Mouse (Mus musculus) spleen, adult 2 months (tissue): ENCODE measurements around the gene Brca1. TPM values are rescaled to one million over a fixed set of nuclear protein-coding genes. Genes with fewer than 3 reads are reported as not detected.

ENCODE experiments used
- DNase-seq, 2 experiments: peaks; one replicate each; pipeline versions ENCODE4 v3.0.0 to v3.0.0-alpha.2; 2012 to 2021; ENCODE audit warnings: low spot score in 2 of 2, low read depth in 1 of 2
- H3K27ac ChIP-seq: fragments of 200-500 bp; 2 replicates; pipeline ENCODE4 v1.5.1; 2012; ENCODE audit warnings: low read length, inconsistent platforms; ENCODE audit not compliant: insufficient read depth
- H3K27me3 ChIP-seq: fragments of 200-500 bp; 2 replicates; pipeline ENCODE4 v1.6.1; 2012; ENCODE audit warnings: mild to moderate bottlenecking, moderate library complexity, low read length, inconsistent platforms; ENCODE audit not compliant: control insufficient read depth, insufficient read depth
- H3K36me3 ChIP-seq: fragments of 200-500 bp; 2 replicates; pipeline ENCODE4 v1.6.1; 2012; ENCODE audit warnings: mild to moderate bottlenecking, low read length, inconsistent platforms; ENCODE audit not compliant: control insufficient read depth, insufficient read depth
- H3K4me1 ChIP-seq: fragments of 200-500 bp; 2 replicates; pipeline ENCODE4 v1.6.1; 2011; ENCODE audit warnings: inconsistent platforms; ENCODE audit not compliant: control insufficient read depth, insufficient read depth, insufficient read length
- H3K4me3 ChIP-seq: fragments of 200-500 bp; 2 replicates; pipeline ENCODE4 v1.5.1; 2011; ENCODE audit warnings: mild to moderate bottlenecking, inconsistent platforms; ENCODE audit not compliant: insufficient read depth, insufficient read length; ENCODE audit errors: extremely low read depth
- CTCF ChIP-seq: fragments of 200-500 bp; IDR thresholded peaks from 2 replicates; pipeline ENCODE4 v1.5.1; 2011; ENCODE audit warnings: mild to moderate bottlenecking, inconsistent platforms; ENCODE audit not compliant: insufficient read depth, insufficient read length, insufficient replicate concordance; ENCODE audit errors: extremely low read depth
- POLR2A ChIP-seq: fragments of 200-500 bp; IDR thresholded peaks from 2 replicates; pipeline ENCODE4 v1.6.1; 2011; ENCODE audit warnings: low read depth, low read length, inconsistent platforms
- WGBS: fragments of 180-500 bp; shearing (Covaris S2); methylation state at CpG from one replicate; pipeline ENCODE4 v1.1.7; 2018; 5-methylcytosine and 5-hydroxymethylcytosine counted together
- polyA plus RNA-seq: library from polyadenylated mRNA; depleted of rRNA; stranded (reverse); fragments of >200 nt; gene quantifications from 2 replicates; pipeline ENCODE4 v1.2.3, GENCODE M21; 2012; rRNA removed

Brca1 gene
- polyA plus RNA-seq = 1.2 and 1.5 TPM in 2 replicates

GRCm38 (mm10) chr11:101551751-101552475 lies at the start of gene Brca1, which contains the start of gene Nbr1:
Brca1 (minus strand) TSS chr11:101551955.
Nbr1 (plus strand) TSS chr11:101552149.
- Histone ChIP-seq H3K27ac (peak within 1 kb of the TSS; percentile 99), H3K4me1 (no peaks in the 10 kb centered on the region), H3K27me3 (no peaks in the 10 kb centered on the region), H3K36me3 (peaks cover 6% of the 10 kb centered on the region; the same call in 1 of the 2 replicates), H3K4me3 (peak within 1 kb of the TSS; percentile 91)
- WGBS = under 1% methylated on average over 43 of the region's 43 CpGs
- TF ChIP-seq POLR2A = no peak
- TF ChIP-seq CTCF = no peak
- DNase-seq = peak; percentile 85 to 98

DNA sequence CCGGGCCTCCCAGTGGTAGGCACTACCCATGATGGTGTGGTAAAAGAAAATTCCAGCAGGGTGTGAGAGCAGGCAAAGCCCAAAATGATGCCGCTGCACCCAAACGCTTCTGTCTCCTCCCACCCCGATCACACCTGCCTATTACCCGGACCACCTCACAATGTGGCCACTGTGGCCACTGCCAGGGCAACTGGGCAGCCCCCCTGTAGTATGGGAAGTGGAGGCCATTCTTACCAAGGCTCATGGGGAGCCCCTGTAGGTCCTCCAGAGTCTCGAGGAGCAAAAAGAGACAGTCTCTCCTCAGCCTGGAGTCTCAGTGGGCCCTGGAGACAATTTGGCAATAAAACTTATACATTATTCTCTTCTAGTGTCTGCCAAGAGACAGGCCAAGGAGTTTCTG lies 47.4 kb upstream of the Brca1 start, which contains the start of gene Gm11634:
TSS of gene Gm11634 (minus strand) at position 101 of the 400 bp plus-strand sequence.
- TF ChIP-seq CTCF = no peak
- no peak for TF ChIP-seq POLR2A
- WGBS = 78% methylated on average over 6 of the region's 6 CpGs
- Histone ChIP-seq H3K27me3 (no peaks in the 10 kb centered on the region), H3K27ac (no peak within 1 kb of the TSS), H3K36me3 (no peaks in the 10 kb centered on the region), H3K4me1 (no peaks in the 10 kb centered on the region), H3K4me3 (no peak within 1 kb of the TSS)
- no peak for DNase-seq

DNA sequence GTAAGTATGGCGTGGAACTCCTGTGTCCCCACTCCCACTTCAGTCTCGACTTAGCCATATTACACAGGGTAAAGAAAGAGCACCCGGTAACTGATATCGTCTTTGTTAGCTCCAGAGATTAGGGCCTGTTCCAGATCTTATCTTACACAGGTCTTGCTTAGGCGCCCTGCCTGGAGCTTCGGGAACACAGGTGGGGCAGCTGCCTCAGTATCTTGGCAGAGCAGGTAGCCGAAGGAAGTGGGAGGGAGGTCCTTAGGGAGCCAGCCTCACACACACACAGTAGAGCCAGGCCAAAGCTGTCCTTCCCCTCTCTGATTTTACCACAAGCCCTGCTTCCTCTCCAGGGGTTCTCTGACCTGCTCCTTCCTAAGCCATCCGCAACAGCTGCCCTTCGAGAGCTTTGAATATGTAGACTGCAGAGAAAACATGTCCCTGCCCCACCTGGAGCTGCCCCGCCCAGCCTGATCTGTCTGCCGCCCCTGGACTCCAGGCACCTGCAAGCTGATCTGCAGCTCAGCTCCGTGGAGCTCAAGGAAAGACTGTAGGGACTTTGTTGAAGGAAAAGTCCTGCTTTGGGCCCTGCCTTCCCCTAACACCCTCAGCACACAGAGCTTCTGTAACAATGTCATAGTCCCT lies 38.4 kb upstream of the Brca1 start:
- Histone ChIP-seq H3K4me1 (no peaks in the 10 kb centered on the region), H3K27ac (no peak overlapping the region), H3K27me3 (no peaks in the 10 kb centered on the region), H3K36me3 (peaks cover 5% of the 10 kb centered on the region; the same call in 1 of the 2 replicates), H3K4me3 (no peak overlapping the region)
- no peak for TF ChIP-seq CTCF
- DNase-seq = no peak
- 68% methylated on average over 12 of the region's 12 CpGs for WGBS

DNA sequence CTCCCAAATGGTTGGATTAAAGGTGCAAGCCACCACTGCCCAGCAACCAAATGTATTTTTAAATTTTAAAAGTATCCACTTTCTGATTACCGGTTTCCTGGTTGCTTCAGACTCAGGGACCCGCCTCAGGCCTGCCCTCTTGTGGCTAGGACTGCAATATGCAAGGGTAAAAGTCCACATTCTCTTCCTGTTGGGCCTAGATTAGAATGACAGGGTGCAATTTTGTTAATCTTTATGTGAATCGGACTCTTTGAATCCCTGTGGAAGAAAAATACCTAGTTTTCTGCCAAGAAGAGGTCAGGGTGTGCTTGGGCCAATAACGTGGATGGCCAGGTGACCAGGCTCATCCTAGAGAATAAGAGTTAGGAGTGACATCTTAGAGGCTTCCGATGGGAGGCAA lies 37.7 kb upstream of the Brca1 start:
- H3K4me3 ChIP-seq = no peak overlapping the region
- 31% methylated on average over 5 of the region's 5 CpGs for WGBS
- no peaks in the 10 kb centered on the region for H3K4me1 ChIP-seq
- TF ChIP-seq CTCF (peak; percentile 61; the same call in 1 of the 2 replicates), POLR2A (no peak)
- H3K27ac ChIP-seq = no peak overlapping the region
- DNase-seq = peak; percentile 45 to 56
- H3K36me3 ChIP-seq = peaks cover 5% of the 10 kb centered on the region; the same call in 1 of the 2 replicates
- H3K27me3 ChIP-seq = no peaks in the 10 kb centered on the region

DNA sequence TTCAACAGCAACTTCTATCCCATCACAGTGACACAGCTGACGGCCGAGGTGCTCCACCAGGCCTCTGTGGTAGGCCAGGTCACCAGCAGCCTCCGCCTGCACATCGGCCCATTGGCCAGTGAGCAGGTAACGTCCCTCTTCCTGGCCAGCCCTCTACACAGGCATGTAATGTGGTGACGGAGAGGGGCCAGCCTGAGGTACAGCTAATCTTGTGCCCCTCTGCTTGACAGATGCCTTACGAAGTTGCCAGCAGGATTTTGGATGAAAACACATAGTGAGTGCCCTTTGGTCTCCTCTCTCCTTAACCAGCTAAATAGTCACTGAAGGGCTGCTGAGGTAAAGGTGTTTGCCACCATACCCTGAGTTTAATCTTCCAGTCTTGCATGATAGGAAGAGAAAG lies 37.1 kb upstream of the Brca1 start:
- no peaks in the 10 kb centered on the region for H3K4me1 ChIP-seq
- DNase-seq = no peak
- peaks cover 5% of the 10 kb centered on the region; the same call in 1 of the 2 replicates for H3K36me3 ChIP-seq
- TF ChIP-seq CTCF = no peak
- no peak for TF ChIP-seq POLR2A
- no peaks in the 10 kb centered on the region for H3K27me3 ChIP-seq
- no peak overlapping the region for H3K4me3 ChIP-seq
- WGBS = 92% methylated on average over 7 of the region's 7 CpGs
- no peak overlapping the region for H3K27ac ChIP-seq

GRCm38 (mm10) chr11:101587676-101588075 lies 35.9 kb upstream of the Brca1 start:
- H3K36me3 ChIP-seq = peaks cover 5% of the 10 kb centered on the region; the same call in 1 of the 2 replicates
- H3K4me3 ChIP-seq = no peak overlapping the region
- no peak for DNase-seq
- 90% methylated on average over 10 of the region's 10 CpGs for WGBS
- H3K27ac ChIP-seq = no peak overlapping the region; the same call in 1 of the 2 replicates
- peaks cover under 1% of the 10 kb centered on the region; the same call in 1 of the 2 replicates for H3K4me1 ChIP-seq
- no peaks in the 10 kb centered on the region for H3K27me3 ChIP-seq
- TF ChIP-seq POLR2A = no peak
- TF ChIP-seq CTCF = no peak
